Mouse (Mus musculus): ENCODE results near the gene Ahnak2.
"Not testable (repeated sequence)": the region's sequence is repeated elsewhere in the genome, so short reads cannot be mapped to it uniquely, and the experiment has no call there.

Gene Ahnak2

GRCm38 (mm10) chr12:112801864-112802846 is at the start of gene Ahnak2:
Gene Ahnak2, minus strand, starts transcription at chr12:112802657.
- no peak for DNase-seq

- DNase-seq, result no peak
Measured at GRCm38 (mm10) chr12:112851116-112851515, 48.7 kb upstream of the Ahnak2 start.

- DNase-seq, result peak; percentile 49 to 55
Measured at GRCm38 (mm10) chr12:112850344-112850743, 47.9 kb upstream of the Ahnak2 start.

GRCm38 (mm10) chr12:112849235-112850022 is 47.0 kb upstream of the Ahnak2 start:
- DNase-seq, result peak in 1 of 2 experiments; percentile 46

GRCm38 (mm10) chr12:112847880-112848279 is 45.4 kb upstream of the Ahnak2 start:
- no peak for DNase-seq

GRCm38 (mm10) chr12:112843803-112844202 is 41.3 kb upstream of the Ahnak2 start:
- peak; percentile 96 to 97 for DNase-seq

GRCm38 (mm10) chr12:112842128-112842527 is 39.7 kb upstream of the Ahnak2 start:
- not testable (repeated sequence) for DNase-seq

- DNase-seq, result not testable (repeated sequence)
Measured at GRCm38 (mm10) chr12:112841338-112841892, 39.0 kb upstream of the Ahnak2 start.

- no peak for DNase-seq
Measured at GRCm38 (mm10) chr12:112840209-112841086, 38.0 kb upstream of the Ahnak2 start.

GRCm38 (mm10) chr12:112835046-112835445 is 32.6 kb upstream of the Ahnak2 start:
- DNase-seq, result no peak

GRCm38 (mm10) chr12:112833527-112833926 is 31.1 kb upstream of the Ahnak2 start:
- DNase-seq, result no peak

GRCm38 (mm10) chr12:112832411-112832810 is 30.0 kb upstream of the Ahnak2 start:
- DNase-seq, result no peak

- DNase-seq, result no peak
Measured at GRCm38 (mm10) chr12:112830570-112830969, 28.1 kb upstream of the Ahnak2 start.

- DNase-seq, result no peak
Measured at GRCm38 (mm10) chr12:112830141-112830540, 27.7 kb upstream of the Ahnak2 start.

- peak; percentile 98 to 99 for DNase-seq
Measured at GRCm38 (mm10) chr12:112829244-112829864, 26.9 kb upstream of the Ahnak2 start, which contains the start of gene Cdca4. Gene Cdca4, minus strand, starts transcription at chr12:112829423.

- peak; percentile 78 to 80 for DNase-seq
Measured at GRCm38 (mm10) chr12:112828501-112829243, 26.2 kb upstream of the Ahnak2 start.

GRCm38 (mm10) chr12:112825901-112826300 is 23.4 kb upstream of the Ahnak2 start:
- no peak for DNase-seq

GRCm38 (mm10) chr12:112823221-112823620 is 20.8 kb upstream of the Ahnak2 start:
- DNase-seq, result peak; percentile 40 to 49

- DNase-seq, result no peak
Measured at GRCm38 (mm10) chr12:112822676-112823075, 20.2 kb upstream of the Ahnak2 start.

GRCm38 (mm10) chr12:112821974-112822373 is 19.5 kb upstream of the Ahnak2 start:
- DNase-seq, result no peak

- DNase-seq, result no peak
Measured at GRCm38 (mm10) chr12:112821216-112821615, 18.8 kb upstream of the Ahnak2 start.

All from B cell, adult 2 months (primary cell).